Comparison of ENCODE assay signal across 13 mouse cellular contexts in genomic region chr11:75560530-75561409, GRCm38 (mm10). TPM values are rescaled to one million over a fixed set of nuclear protein-coding genes. Genes with fewer than 3 reads are reported as not detected.
A peak's percentile ranks its signal among the peaks of the same experiment; 100 is the strongest.
DNase-seq lines count a peak whose midpoint lies in the region; TF ChIP-seq lines count a peak whose summit lies in the region.
"Had no signal": no experiment of that assay in that cellular context is flagged by ENCODE, and none has a peak within 500 bp of the region (broad histone marks: within the 10 kb centered on the region; RNA-seq: fewer than 3 reads in every experiment).

No protein-coding gene starts in this region.

- TF ChIP-seq CTCF in gastrocnemius, adult 2 months (IDR thresholded peaks at IDR 0.05): no peak
- no peak for TF ChIP-seq CTCF in bone marrow macrophage, adult 2 months (IDR thresholded peaks at IDR 0.05; ENCODE audit: low read depth, low read length)

- DNase-seq in gastrocnemius, adult 2 months: no peak
- no peak for DNase-seq in gastrocnemius, postnatal 36 days
- peak; percentile 96 for DNase-seq in A20 (ENCODE audit: low read depth, low spot score)
- peak; percentile 34 for DNase-seq in spleen, adult 12 weeks (ENCODE audit: low spot score)
- DNase-seq in embryo, embryonic 10 days (ENCODE audit: low spot score): no peak
- no peak for DNase-seq in adrenal gland, postnatal 14 days
- DNase-seq in gastrocnemius, postnatal 10 days: no peak
- DNase-seq: heart, adult 2 months; layer of hippocampus, adult 9-11 months; liver, embryonic 13.5 days had no signal

- intact Hi-C loops in gastrocnemius, adult 2 months (cut with DNase I): no loop called here
- intact Hi-C loops in gastrocnemius, postnatal 36 days (cut with DNase I): no loop called here

- peaks cover 68% of the 10 kb centered on the region for H3K4me1 ChIP-seq in bone marrow macrophage, adult 2 months (ENCODE audit: control insufficient read depth, insufficient read depth, low read length)

- peak overlapping the region; percentile 66 for H3K27ac ChIP-seq in gastrocnemius, adult 2 months
- H3K27ac ChIP-seq in bone marrow macrophage, adult 2 months (ENCODE audit: insufficient read depth, low read depth, low read length): peak overlapping the region; percentile 99
- H3K27ac ChIP-seq: heart, adult 2 months; hindbrain, postnatal 0 days; liver, embryonic 13.5 days; neural tube, embryonic 13.5 days had no signal

- TF ChIP-seq POLR2A in bone marrow macrophage, adult 2 months (IDR thresholded peaks at IDR 0.05; ENCODE audit: borderline replicate concordance, low read depth, low read length): no peak

- no peak overlapping the region for H3K4me3 ChIP-seq in gastrocnemius, adult 2 months
- H3K4me3 ChIP-seq in bone marrow macrophage, adult 2 months (ENCODE audit: insufficient read depth, low read length): no peak overlapping the region
- H3K4me3 ChIP-seq: heart, adult 2 months; liver, embryonic 13.5 days; neural tube, embryonic 13.5 days had no signal

RNA-seq across cellular contexts. Expression of gene Pitpna, which starts 27.1 kb away (rescaled TPM):
- 100 to 1,000 TPM; 151 to 206 TPM for total RNA-seq in gastrocnemius, adult 2 months (2021)
- 100 to 1,000 TPM; 186 to 223 TPM for total RNA-seq in gastrocnemius, postnatal 36 days (2021)
- 512 TPM in 2 replicates for polyA plus RNA-seq in bone marrow macrophage, adult 2 months (2012; ENCODE audit: insufficient read depth, insufficient read length, missing spikeins)
- 150 and 164 TPM in 2 replicates for total RNA-seq in adrenal gland, postnatal 14 days (2021)
- total RNA-seq in gastrocnemius, postnatal 10 days (2021): 100 to 1,000 TPM; 148 to 160 TPM

RNA-seq across cellular contexts. Expression of gene Slc43a2, which starts 29.3 kb away (rescaled TPM):
- 10 to 100 TPM; 19.0 to 41.6 TPM for total RNA-seq in gastrocnemius, adult 2 months (2021)
- total RNA-seq in gastrocnemius, postnatal 36 days (2021): 10 to 100 TPM; 17.6 to 26.9 TPM
- 202 and 231 TPM in 2 replicates for polyA plus RNA-seq in bone marrow macrophage, adult 2 months (2012; ENCODE audit: insufficient read depth, insufficient read length, missing spikeins)
- 22.4 and 29.2 TPM in 2 replicates for total RNA-seq in adrenal gland, postnatal 14 days (2021)
- 10 to 100 TPM; 24.2 to 27.3 TPM for total RNA-seq in gastrocnemius, postnatal 10 days (2021)

RNA-seq across cellular contexts. Expression of gene Scarf1, which starts 47.4 kb away (rescaled TPM):
- 1 to 10 TPM; 2.4 to 5.7 TPM for total RNA-seq in gastrocnemius, adult 2 months (2021)
- total RNA-seq in gastrocnemius, postnatal 36 days (2021): 1 to 10 TPM; 2.8 to 3.1 TPM
- 32.8 and 33.5 TPM in 2 replicates for polyA plus RNA-seq in bone marrow macrophage, adult 2 months (2012; ENCODE audit: insufficient read depth, insufficient read length, missing spikeins)
- total RNA-seq in adrenal gland, postnatal 14 days (2021): 12.7 and 14.6 TPM in 2 replicates
- total RNA-seq in gastrocnemius, postnatal 10 days (2021): 10 to 100 TPM in 1 of 2 experiments, 1 to 10 TPM in 1; 7.9 to 10.0 TPM

RNA-seq across cellular contexts. Expression of gene Rilp, which starts 50.9 kb away (rescaled TPM):
- total RNA-seq in gastrocnemius, adult 2 months (2021): 10 to 100 TPM; 33.4 to 41.9 TPM
- total RNA-seq in gastrocnemius, postnatal 36 days (2021): 10 to 100 TPM; 39.1 to 40.1 TPM
- polyA plus RNA-seq in bone marrow macrophage, adult 2 months (2012; ENCODE audit: insufficient read depth, insufficient read length, missing spikeins): 12.8 and 15.9 TPM in 2 replicates
- 14.3 and 15.9 TPM in 2 replicates for total RNA-seq in adrenal gland, postnatal 14 days (2021)
- total RNA-seq in gastrocnemius, postnatal 10 days (2021): 10 to 100 TPM; 25.5 to 32.6 TPM

Comparison
In these comparisons a context has a peak if more than half of its experiments do, and no peak if none do; other contexts are left out.
1. DNase-seq: peak in A20 (single experiment) and spleen, adult 12 weeks (single experiment); none in gastrocnemius, adult 2 months (single experiment), gastrocnemius, postnatal 36 days (0 of 2), embryo, embryonic 10 days (single experiment), adrenal gland, postnatal 14 days (single experiment) and gastrocnemius, postnatal 10 days (single experiment).